Comparison of ENCODE assay signal across 8 mouse cellular contexts in genomic region chr1:35388181-35388580, GRCm38 (mm10).
A peak's percentile ranks its signal among the peaks of the same experiment; 100 is the strongest.
DNase-seq lines count a peak whose midpoint lies in the region; ATAC-seq and TF ChIP-seq lines count a peak whose summit lies in the region.

No protein-coding gene starts in this region.

- H3K36me3 ChIP-seq in embryonic facial prominence, embryonic 10.5 days (replicated peaks), result no peaks in the 10 kb centered on the region
- H3K36me3 ChIP-seq in lung, postnatal 0 days (ENCODE audit: insufficient read depth, low read length), result no peaks in the 10 kb centered on the region

- H3K27me3 ChIP-seq in embryonic facial prominence, embryonic 10.5 days (replicated peaks; ENCODE audit: low read depth, poor library complexity, severe bottlenecking), result no peaks in the 10 kb centered on the region
- H3K27me3 ChIP-seq in lung, postnatal 0 days (replicated peaks; ENCODE audit: insufficient read depth, low read length), result no peaks in the 10 kb centered on the region

- TF ChIP-seq EP300 in lung, postnatal 0 days (IDR thresholded peaks at IDR 0.05), result no peak

- H3K4me1 ChIP-seq in embryonic facial prominence, embryonic 10.5 days, result no peaks in the 10 kb centered on the region
- H3K4me1 ChIP-seq in lung, postnatal 0 days (ENCODE audit: insufficient read depth, low read depth, low read length), result no peaks in the 10 kb centered on the region

- TF ChIP-seq CTCF in lung, postnatal 0 days (IDR thresholded peaks at IDR 0.05), result peak; percentile 80

- no peak overlapping the region for H3K4me3 ChIP-seq in embryonic facial prominence, embryonic 10.5 days
- no peak overlapping the region for H3K4me3 ChIP-seq in lung, postnatal 0 days (ENCODE audit: low read depth, low read length)

- peak; percentile 41 for DNase-seq in gastrocnemius, postnatal 10 days
- DNase-seq in gastrocnemius, adult 8-10 months (ENCODE audit: low spot score in 2 of 2), result no peak
- peak; percentile 24 for DNase-seq in urinary bladder, postnatal 25 days (ENCODE audit: low spot score)
- no peak for DNase-seq in urinary bladder, postnatal 4 days (ENCODE audit: low spot score in 2 of 2)
- peak; percentile 60 for DNase-seq in embryonic facial prominence, embryonic 10.5 days (ENCODE audit: low spot score)
- DNase-seq in kidney, postnatal 14 days, result peak; percentile 55
- peak; percentile 38 for DNase-seq in lung, postnatal 0 days (ENCODE audit: low spot score)
- DNase-seq in thymus, postnatal 14 days, result peak; percentile 53

- H3K27ac ChIP-seq in embryonic facial prominence, embryonic 10.5 days (replicated peaks), result no peak overlapping the region
- H3K27ac ChIP-seq in lung, postnatal 0 days (ENCODE audit: low read length), result no peak overlapping the region

- H3K4me2 ChIP-seq in lung, postnatal 0 days (replicated peaks; ENCODE audit: low read depth, low read length), result no peak overlapping the region

- WGBS in embryonic facial prominence, embryonic 10.5 days, result 33% methylated on average over 6 of the region's 6 CpGs
- WGBS in lung, postnatal 0 days, result 34% methylated on average over 6 of the region's 6 CpGs

- no peak overlapping the region for H3K9ac ChIP-seq in lung, postnatal 0 days (replicated peaks; ENCODE audit: low read depth)

- no peaks in the 10 kb centered on the region for H3K9me3 ChIP-seq in embryonic facial prominence, embryonic 10.5 days
- no peaks in the 10 kb centered on the region for H3K9me3 ChIP-seq in lung, postnatal 0 days (ENCODE audit: low read length)

- ATAC-seq in lung, postnatal 0 days, result no peak

Comparison
In these comparisons a context has a peak if more than half of its experiments do, and no peak if none do; other contexts are left out.
1. DNase-seq: peak in gastrocnemius, postnatal 10 days (single experiment), urinary bladder, postnatal 25 days (single experiment), embryonic facial prominence, embryonic 10.5 days (single experiment), kidney, postnatal 14 days (single experiment), lung, postnatal 0 days (single experiment) and thymus, postnatal 14 days (single experiment); none in gastrocnemius, adult 8-10 months (0 of 2) and urinary bladder, postnatal 4 days (0 of 2).